Mouse (Mus musculus): Measurements from ENCODE around the gene Eif4g1.
"Not testable (repeated sequence)": the region's sequence is repeated elsewhere in the genome, so short reads cannot be mapped to it uniquely, and the experiment has no call there.

Eif4g1 gene

DNA sequence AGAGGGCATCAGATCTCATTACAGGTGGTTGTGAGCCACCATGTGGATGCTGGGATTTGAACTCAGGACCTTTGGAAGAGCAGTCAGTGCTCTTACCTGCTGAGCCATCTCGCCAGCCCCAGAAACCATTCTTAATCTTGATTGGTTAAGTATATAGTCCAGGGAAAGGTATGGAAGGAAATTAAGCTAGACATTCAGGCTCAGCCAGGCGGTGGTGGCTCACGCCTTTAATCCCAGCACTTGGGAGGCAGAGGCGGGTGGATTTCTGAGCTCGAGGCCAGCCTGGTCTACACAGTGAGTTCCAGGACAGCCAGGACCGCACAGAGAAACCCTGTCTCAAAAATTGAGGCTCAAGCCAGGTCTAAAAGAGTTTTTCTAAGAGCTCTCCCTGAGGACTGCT, at the start of gene Eif4g1:
TSS of gene Eif4g1 (plus strand) at position 301 of the 400 bp plus-strand sequence.
- DNase-seq (ENCODE audit: low spot score), result not testable (repeated sequence)

DNA sequence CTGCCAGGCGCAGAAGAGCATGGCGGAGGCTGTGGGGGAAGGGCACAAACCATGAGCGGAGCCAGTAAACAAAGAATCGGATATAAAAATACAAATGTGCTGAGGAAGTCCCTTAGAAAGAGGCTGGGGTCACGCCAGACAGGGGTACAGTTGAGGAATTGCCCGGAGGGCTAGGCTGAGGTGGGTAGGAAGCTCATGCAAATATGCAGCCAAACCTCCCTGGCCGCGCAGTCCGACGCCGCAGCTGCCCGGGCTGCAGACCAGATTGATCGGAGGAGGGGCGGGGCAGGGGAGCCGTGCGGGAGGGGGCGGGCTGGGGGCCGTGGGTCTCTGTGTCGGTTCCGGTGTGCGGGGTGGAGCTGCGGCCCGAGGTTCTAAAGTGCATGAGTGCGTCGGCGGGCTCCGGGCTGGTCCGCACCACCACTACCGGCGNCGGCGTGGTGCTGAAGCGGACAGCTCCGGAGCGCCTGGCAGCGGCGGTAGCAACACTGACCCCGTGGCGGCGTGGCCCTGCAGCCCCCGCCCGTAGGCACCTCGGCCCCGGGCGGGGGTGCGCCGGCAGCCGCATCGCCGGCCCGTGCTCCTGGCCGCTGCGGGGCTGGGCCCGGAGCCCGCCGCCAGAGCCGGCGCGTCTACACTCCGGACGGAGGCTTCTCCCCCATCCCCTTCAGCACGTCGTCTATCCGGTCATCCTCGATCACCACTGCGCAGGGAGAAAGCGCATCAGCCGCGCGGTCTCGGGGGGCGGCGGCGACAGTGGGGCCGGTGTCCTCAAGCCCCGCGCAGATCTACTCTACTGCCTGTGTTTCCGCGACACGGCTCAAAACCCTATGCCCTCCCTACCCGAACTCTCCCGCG, 48.3 kb upstream of the Eif4g1 start:
- peak; percentile 72 for DNase-seq (ENCODE audit: low spot score)

DNA sequence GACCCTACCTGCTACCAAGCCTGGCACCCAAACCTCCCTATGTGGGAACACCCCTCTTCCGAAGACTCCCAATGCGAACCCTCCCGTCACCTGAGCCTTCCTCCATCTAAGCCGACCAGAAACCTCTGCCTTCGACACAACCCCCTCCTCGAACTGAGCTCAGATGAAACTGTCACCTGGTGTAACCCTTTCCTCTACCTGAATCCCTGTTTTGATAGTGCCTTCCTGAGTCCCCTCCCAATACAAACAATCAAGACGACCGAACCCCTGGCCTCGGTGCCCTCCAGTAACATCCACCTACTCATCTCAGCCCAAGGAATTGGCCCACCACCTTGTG, 47.7 kb upstream of the Eif4g1 start:
- peak; percentile 34 for DNase-seq (ENCODE audit: low spot score)

DNA sequence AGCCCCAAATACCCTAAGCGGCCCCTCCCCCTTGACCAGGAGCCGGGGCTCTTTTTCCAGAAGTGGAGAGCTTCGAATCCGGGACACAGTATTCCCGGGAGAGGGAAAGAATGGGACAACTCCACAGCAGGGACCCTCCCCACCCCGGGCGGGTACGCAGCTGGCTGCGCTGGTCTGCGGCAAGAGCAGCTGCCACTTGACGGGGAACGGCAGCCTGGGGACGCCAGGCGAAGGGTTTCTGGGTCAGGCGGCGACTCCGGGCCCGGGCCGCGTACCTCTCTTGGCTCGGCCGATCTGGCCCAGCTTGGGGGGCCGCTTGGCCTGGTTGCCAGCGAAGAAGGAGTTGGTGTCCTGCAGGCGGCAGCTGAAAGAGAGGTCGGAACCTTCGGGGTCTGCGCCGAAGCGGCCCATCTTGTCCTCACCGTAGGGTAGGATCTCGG, 47.3 kb upstream of the Eif4g1 start:
- no peak for DNase-seq (ENCODE audit: low spot score)

DNA sequence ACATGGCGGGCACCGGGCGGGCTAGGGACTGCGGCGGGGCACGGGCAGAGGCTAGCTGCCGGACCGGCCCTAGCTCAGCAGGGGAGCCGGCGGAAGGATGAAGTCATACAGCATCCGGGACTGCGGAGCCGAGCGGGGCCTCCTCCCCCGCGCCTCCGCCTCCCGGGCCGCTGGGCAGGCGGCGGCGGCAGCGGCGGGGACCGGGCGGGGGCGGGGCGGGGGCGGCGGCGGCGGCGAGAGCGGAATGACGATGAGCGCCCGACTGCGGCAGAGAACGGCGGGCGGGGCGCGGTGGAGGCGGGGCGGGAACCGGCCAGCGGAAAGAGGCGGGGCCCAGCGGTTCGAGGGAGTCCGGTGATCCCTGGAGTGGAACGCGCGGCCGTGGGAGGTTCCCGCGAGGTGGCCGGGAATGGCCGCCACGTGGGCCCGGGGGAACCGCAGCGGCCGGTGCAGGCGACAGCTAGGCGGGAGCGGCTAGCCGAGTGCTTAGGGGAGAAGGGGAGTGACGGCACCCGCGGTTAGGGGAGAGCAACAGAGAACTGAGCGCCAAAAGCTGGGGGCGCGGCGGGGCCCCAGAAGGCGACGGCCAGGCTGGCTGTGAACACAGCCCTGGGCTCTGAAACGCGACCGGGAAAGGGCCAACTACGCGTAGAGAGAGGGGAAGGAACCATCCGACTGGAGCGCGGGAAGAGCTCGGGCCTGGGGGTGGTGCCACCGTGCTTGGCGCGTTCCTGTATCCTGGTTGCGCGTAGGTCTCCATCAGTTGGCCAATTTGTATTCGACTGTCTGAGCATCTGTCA, 46.7 kb upstream of the Eif4g1 start, which contains the start of gene Camk2n2:
TSS of gene Camk2n2 (minus strand) at position 97 of the 800 bp plus-strand sequence.
- peak; percentile 63 for DNase-seq (ENCODE audit: low spot score)

DNA sequence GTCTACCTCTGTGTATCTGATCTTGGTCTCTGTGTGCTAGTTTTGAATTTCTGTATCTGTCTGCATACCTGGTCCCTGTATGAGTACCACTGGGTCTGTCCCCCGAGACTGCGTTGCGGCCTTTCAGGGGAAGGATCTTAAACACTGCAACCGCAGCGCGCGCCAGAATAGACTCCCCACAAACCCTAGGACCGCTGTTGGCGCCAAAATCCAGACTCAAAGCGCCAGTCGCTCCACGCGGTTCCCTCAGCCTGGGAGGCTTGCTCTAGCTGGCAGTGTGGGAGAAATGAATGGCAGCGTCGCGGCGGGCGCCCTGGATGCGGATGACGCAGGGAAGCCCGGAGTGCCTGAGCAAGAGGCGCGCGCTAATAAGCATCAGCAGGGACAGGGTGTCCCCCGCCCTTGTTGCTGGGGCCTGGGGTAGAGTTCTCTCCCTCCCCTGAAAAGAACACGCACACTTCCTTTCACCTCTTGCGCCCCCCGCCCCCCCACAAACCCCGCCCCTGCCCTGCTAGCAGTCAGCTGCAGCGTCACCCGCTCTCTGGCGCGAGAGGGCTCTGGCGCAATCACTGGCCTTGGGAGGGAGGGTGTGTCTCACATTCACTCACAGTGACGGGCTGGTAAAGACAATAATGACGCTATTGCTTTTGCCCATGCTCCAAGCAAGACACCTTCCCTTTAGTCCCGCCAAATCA, 46.0 kb upstream of the Eif4g1 start:
- DNase-seq (ENCODE audit: low spot score), result peak; percentile 78

DNA sequence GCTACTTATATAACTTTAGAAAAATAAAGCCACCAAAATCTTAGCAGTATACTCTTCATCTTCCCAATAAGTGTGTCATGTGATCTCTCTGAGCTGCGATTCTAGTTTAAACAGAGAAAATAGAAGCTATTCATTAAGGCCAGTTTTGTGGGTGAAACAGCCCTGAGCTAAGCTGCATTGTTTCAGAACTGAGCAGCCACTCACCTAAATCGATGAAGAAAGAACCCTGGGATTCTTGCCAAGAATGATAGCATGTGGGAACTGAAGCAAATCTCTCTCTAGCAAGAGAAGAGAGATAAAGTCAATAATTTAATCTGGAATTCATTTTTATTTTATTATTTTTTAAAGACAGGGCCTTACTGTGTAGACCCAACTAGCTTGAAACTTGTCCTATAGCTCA, 44.9 kb upstream of the Eif4g1 start:
- DNase-seq (ENCODE audit: low spot score), result no peak

DNA sequence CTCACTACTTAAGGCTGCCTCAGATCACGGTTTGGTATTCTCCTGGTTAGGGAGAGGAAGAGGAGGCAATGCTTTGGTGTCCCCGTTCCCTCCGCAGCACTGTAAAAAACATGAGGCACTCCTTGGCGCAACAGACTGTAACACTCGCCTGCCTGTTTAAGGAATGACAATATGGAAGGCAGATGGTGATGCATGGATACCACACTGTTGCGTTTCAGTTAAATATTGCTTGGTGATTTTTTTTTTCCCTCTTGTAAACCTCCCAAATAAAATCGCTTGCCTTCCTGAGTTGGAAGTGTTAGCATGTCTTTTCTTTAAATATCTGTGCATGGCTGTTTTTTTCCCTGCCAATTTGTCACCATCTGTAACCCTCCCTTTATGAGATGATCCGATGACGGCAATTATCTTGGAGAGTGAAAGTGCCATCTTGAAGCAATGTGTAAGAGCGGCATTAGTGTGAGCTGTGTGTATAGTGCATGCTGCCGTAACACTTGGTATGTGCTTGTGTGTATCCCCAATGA, 39.2 kb upstream of the Eif4g1 start:
- DNase-seq (ENCODE audit: low spot score), result no peak

DNA sequence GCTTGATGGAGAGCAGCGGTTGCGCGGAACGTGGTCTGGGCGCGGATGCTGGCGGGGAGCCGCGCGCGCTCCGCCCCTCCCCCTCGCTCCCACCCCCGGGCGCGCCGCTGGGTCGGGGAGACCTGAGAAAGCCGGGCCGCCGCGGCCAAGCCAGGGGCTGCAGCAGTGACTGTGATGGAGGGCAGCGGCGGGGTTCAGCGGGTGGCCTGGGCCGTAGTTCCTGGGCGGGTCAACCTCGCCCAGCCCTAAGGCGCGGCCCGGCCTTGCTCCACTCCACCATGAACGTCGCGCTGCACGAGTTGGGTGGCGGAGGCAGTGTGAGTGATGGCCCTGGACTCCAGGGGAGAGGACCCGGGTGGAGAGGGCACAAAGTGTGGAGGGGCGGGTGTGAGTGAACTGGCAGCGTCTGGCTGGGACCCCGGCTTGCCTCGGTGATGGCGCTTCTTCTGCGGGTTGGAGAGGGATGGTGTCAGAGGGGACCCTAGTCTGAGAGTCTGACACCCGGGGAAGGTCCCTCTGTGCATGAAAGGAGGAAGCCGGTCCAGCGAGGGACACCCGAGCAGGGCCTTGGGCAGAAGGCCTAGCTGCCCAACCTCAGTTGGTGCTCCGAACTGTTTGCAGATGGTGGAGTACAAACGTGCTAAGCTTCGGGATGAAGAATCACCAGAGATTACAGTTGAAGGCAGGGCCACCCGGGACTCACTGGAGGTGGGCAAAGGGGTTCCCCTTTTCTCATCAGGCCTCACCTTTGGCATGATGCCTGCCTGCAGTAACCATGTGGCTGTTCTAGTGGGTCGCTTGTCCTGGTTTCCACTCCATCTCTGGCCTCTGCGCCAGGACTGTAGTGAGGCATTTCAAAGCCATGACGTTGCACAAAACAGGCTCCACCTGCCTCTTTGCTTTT, 38.1 kb upstream of the Eif4g1 start, which contains the start of gene Ece2:
TSS of gene Ece2 (plus strand) at position 98 of the 904 bp plus-strand sequence.
- peak; percentile 40 for DNase-seq (ENCODE audit: low spot score)

DNA sequence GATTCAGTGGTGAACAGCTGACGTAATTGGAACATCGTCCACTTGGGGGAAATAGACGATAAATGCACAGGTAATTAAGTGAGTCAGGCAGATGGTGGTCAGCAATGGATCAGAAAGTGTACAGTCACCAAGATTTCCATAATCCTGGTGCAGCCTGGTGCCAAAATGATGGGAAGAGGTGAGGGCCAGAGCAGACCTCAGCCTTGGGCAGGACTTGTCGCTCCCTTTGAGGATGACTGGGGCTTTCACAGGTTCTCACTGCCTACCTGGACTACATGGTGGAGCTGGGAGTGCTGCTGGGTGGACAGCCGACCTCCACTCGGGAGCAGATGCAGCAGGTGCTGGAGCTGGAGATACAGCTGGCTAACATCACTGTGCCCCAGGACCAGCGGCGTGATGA, 30.7 kb upstream of the Eif4g1 start:
- no peak for DNase-seq (ENCODE audit: low spot score)

DNA sequence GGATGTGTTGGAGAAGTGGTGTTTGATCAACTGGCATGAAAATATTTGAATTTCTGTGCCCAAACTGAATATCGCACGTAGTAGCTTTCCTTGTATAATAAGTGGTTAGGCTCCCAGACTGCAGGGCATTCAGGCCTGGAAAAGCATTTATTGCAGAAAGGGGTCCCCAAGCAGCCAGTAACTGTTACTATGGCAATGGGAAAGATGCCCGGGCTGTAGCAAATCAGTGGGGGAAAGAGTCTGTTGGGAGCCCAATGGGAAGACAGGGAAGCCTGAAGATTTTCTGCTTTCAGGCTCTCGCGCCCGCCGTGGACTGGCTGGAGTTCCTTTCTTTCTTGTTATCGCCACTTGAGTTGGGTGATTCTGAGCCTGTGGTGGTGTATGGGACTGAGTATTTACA, 29.7 kb upstream of the Eif4g1 start:
- no peak for DNase-seq (ENCODE audit: low spot score)

DNA sequence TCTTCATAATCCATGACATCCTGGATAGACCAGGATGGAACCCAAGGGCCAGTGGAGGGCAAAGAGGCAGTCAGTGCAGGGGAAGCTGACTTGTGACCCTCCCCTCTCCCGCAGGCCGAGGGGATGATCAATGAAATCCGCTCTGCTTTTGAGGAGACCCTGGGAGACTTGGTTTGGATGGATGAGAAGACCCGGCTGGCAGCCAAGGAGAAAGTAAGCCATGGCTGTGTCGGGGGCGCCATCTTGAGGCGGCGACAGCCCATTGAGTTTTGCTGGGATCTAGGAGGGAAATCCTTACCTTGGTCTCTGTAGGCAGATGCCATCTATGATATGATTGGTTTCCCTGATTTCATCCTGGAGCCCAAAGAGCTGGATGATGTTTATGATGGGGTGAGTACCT, 26.0 kb upstream of the Eif4g1 start:
- DNase-seq (ENCODE audit: low spot score), result peak; percentile 85

DNA sequence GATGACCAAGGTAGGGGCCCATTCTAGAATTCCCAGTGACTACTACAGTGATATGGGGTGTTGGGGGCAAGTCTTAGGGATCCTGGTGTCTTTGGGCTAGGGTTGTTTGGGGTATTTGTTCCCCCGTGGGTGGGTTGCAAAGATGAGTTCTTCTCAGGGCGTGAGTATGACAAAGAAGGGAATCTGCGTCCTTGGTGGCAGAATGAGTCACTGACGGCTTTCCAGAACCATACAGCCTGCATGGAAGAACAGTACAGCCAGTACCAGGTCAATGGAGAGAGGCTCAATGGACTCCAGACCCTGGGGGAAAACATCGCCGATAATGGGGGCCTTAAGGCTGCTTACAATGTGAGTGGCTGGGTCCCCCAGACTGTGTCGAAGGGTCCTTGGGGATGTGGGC, 24.2 kb upstream of the Eif4g1 start:
- no peak for DNase-seq (ENCODE audit: low spot score)

DNA sequence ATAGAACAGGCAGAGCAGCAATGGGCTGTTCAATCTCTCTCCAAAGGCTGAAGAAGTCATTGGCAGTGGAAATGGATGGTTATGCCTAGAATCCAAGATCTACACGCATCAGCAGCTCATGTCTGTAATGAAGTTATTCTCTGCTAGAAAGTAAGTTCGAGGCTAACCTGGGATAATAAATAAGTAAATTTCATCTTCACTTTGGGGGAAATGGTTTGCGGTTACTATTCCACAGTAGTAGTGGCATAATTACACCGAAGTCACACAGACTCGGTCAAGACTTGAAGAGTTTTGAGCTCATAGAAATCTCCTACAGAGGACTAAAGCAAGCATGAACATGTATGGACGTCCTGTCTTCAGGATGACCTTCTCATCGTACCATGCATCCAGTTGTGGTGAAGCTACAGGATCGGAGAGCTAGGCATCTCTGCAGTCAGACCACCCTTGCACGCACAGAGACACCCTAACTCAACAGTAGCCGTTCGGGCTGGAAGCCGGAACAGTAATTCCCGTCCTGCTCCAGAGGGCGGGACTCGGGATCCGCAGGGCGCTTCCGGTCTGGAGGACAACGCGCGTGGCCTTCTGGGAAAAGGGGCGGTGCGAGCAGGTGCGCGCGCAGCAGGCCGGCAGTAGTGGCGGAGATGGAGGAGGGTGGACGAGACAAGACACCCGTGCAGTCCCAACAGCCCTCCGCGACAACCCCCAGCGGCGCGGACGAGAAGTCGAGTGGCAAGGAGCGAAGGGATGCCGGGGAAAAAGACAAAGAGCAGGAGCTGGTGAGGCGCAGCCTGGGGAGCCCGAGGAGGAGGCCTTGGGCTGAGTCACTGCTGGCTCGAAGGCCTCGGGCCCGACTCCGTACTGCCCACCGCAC, 16.8 kb upstream of the Eif4g1 start, which contains the start of gene Psmd2:
TSS of gene Psmd2 (plus strand) at position 577 of the 871 bp plus-strand sequence.
- DNase-seq (ENCODE audit: low spot score), result peak; percentile 97

DNA sequence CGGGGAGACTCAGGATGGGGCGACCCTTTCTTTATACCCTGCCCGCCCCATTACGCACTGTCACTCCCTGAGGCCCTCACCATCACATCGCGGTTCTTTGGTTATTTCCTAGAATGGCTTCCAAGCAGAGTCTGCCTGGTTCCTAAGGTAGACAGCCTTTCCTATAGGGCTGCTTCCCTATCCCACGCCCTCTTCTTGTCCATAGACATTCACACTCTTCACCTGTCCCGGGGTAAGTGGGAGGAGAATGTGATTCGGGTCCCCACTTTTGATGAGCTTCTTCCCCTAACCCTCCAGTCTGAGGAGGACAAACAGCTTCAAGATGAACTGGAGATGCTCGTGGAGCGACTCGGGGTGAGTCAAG, 16.2 kb upstream of the Eif4g1 start:
- DNase-seq (ENCODE audit: low spot score), result no peak

DNA sequence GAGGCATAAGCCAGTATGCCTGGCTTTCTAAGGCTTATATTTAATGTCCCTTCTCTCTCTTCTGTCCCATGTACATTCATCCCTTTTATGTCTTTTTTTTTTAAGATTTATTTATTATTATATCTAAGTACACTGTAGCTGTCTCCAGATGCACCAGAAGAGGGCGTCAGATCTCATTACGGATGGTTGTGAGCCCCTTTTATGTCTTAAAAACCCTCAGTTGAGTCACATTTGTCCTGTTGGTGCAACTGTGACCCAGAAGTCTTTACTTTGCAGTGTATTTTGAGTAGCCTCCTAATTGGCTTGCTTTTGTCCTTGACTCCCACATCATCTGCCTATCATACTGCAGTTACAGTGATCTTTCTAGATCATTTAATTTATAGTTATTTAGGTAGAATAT, 14.8 kb upstream of the Eif4g1 start:
- no peak for DNase-seq (ENCODE audit: low spot score)

DNA sequence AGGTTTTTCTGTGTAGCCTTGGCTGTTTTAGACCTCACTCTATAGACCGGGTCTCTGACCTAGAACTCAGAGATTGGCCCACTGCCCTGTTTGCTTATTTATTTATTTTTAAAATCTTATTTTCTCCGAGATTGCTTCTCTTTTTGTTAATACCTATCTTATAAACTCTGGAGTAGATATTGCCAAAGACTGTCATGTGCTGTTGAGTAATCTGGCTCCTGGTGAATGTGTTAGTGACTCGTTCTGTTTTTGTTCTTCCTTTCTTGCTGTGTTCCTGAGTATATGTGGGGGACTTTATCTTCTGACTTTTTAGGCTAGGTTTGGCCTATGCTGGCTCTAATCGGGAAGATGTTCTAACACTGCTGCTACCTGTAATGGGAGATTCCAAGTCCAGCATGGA, 10.5 kb upstream of the Eif4g1 start:
- no peak for DNase-seq (ENCODE audit: low spot score)

DNA sequence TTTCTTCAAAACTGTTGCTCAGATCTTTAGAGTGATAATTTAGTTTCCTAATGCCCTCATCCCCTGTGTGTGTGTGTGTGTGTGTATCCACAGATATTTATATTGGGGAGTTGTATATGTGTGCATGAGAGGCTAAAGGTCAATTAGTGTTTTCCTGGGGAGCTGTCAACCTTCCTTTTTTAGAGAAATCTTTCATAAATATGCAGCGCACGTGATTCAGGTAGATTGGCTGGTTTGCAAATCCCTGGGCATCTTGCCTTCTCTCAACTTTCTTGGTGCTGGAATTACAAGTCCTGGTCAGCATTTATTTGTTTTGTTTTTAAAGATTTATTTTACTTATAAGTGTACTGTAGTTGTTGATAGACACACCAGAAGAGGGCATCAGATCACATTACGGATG, 2.2 kb downstream of the Eif4g1 start:
- DNase-seq (ENCODE audit: low spot score), result no peak

DNA sequence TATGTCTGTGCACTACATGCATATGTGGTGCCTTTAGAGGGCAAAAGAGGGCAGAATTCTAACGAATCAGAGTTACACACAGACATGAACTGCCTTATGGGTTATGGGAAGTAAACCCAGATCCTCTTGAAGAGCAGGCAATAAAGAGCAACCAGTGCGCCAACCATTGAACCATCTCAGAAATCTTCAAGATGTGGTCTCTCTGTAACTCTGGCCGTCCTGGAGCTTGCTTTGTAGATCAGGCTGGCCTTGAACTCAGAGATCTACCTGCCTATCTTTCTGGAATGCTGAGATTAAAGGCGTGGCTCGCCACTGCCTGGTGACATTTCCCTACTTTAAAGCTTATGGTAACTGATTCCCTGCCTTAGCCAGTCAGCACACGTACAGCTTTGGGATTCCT, 3.8 kb downstream of the Eif4g1 start:
- DNase-seq (ENCODE audit: low spot score), result peak; percentile 30

DNA sequence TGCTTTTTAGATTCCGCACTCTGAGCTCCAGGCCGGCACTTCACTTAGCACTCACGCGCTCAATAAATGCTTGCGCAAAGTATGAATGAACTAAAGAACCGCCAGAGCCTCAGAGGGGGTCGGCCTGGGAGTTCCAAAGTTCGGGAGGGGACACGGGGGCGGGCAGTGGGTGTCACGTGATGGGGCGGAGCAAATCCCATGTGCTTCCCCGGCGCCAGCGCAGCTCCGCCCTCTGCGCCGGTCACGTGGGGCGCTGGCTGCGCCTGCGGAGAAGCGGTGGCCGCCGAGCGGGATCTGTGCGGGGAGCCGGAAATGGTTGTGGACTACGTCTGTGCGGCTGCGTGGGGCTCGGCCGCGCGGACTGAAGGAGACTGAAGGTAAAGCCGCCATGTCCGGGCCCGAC, 4.4 kb downstream of the Eif4g1 start:
- DNase-seq (ENCODE audit: low spot score), result peak; percentile 98
